Mouse (Mus musculus): ENCODE data around the gene Klhl22.

GRCm38 (mm10) chr16:17778223-17778622 lies 18.8 kb downstream of the Klhl22 start:
- no peak for TF ChIP-seq CTCF (conservative IDR thresholded peaks at IDR 0.05; ENCODE audit: insufficient read depth, insufficient read length, low read depth, low read length)
- no peak for TF ChIP-seq POLR2A (IDR thresholded peaks at IDR 0.05; ENCODE audit: low read depth, low read length)
